Mouse (Mus musculus) myocyte (in vitro differentiated cells): ENCODE data around the gene Mill2. TPM values are rescaled to one million over a fixed set of nuclear protein-coding genes. Genes with fewer than 3 reads are reported as not detected.

ENCODE experiments used
- H3K27me3 ChIP-seq: one replicate; pipeline ENCODE4 v1.6.1; 2011; ENCODE audit not compliant: control insufficient read depth, insufficient read depth, insufficient read length
- H3K36me3 ChIP-seq: one replicate; pipeline ENCODE4 v1.6.1; 2011; ENCODE audit not compliant: control insufficient read depth, insufficient read depth
- H3K4me2 ChIP-seq: one replicate; pipeline ENCODE4 v1.6.1; 2011; ENCODE audit warnings: low read depth, control low read depth
- H3K4me3 ChIP-seq: one replicate; pipeline ENCODE4 v1.5.1; 2011; ENCODE audit warnings: mild to moderate bottlenecking, control low read depth, moderate library complexity
- H3K79me2 ChIP-seq: one replicate; pipeline ENCODE4 v1.6.1; 2011; ENCODE audit not compliant: control insufficient read depth, insufficient read depth
- H3ac ChIP-seq: one replicate; pipeline ENCODE4 v1.6.1; 2011; ENCODE audit not compliant: control insufficient read depth, insufficient read length
- CEBPB ChIP-seq: IDR thresholded peaks from 2 replicates; pipeline ENCODE4 v1.6.1; 2011; ENCODE audit warnings: mild to moderate bottlenecking, moderate library complexity; ENCODE audit not compliant: poor library complexity, insufficient read depth, severe bottlenecking
- E2F4 ChIP-seq: IDR thresholded peaks from one replicate; pipeline ENCODE4 v1.6.1; 2011; ENCODE audit warnings: mild to moderate bottlenecking, control low read depth, moderate library complexity; ENCODE audit not compliant: insufficient read depth
- MAX ChIP-seq: IDR thresholded peaks from one replicate; pipeline ENCODE4 v1.6.1; 2011; ENCODE audit warnings: low read depth, mild to moderate bottlenecking, control low read depth
- MYOD1 ChIP-seq, 3 experiments: IDR thresholded peaks; one replicate each; pipeline ENCODE4 v1.6.1; 2011; ENCODE audit warnings: control low read depth in 2 of 3, low read depth in 2 of 3, mild to moderate bottlenecking in 2 of 3, moderate library complexity in 1 of 3; ENCODE audit not compliant: insufficient read length in 2 of 3, control insufficient read depth in 1 of 3
- MYOG ChIP-seq, 3 experiments: IDR thresholded peaks; one replicate each; pipeline ENCODE4 v1.6.1; 2011; ENCODE audit warnings: control low read depth in 2 of 3, low read depth in 2 of 3, mild to moderate bottlenecking in 2 of 3; ENCODE audit not compliant: insufficient read length in 2 of 3, control insufficient read depth in 1 of 3, insufficient read depth in 1 of 3
- POLR2A ChIP-seq: IDR thresholded peaks from one replicate; pipeline ENCODE4 v1.6.1; 2011; ENCODE audit warnings: low read depth, mild to moderate bottlenecking, control low read depth, moderate library complexity; ENCODE audit not compliant: insufficient read length
- POLR2AphosphoS2 ChIP-seq: IDR thresholded peaks from one replicate; pipeline ENCODE4 v1.6.1; 2011; ENCODE audit warnings: low read depth, control low read depth; ENCODE audit not compliant: insufficient read length
- REST ChIP-seq: IDR thresholded peaks from one replicate; pipeline ENCODE4 v1.6.1; 2011; ENCODE audit warnings: mild to moderate bottlenecking, control low read depth, moderate library complexity; ENCODE audit not compliant: insufficient read depth, insufficient read length
- SRF ChIP-seq: IDR thresholded peaks from one replicate; pipeline ENCODE4 v1.6.1; 2011; ENCODE audit warnings: low read depth; ENCODE audit not compliant: control insufficient read depth, insufficient read length
- TCF12 ChIP-seq: IDR thresholded peaks from one replicate; pipeline ENCODE4 v1.6.1; 2011; ENCODE audit warnings: mild to moderate bottlenecking, control low read depth; ENCODE audit not compliant: poor library complexity, insufficient read depth, severe bottlenecking
- TCF3 ChIP-seq: IDR thresholded peaks from one replicate; pipeline ENCODE4 v1.6.1; 2011; ENCODE audit warnings: low read depth, control low read depth; ENCODE audit not compliant: insufficient read length
- USF1 ChIP-seq: IDR thresholded peaks from one replicate; pipeline ENCODE4 v1.6.1; 2011; ENCODE audit warnings: low read depth, mild to moderate bottlenecking, control low read depth, moderate library complexity
- polyA plus RNA-seq: library from polyadenylated mRNA; unstranded; fragments of >200 nt; fragmentation: generic; extraction: Trizol; gene quantifications from one replicate; pipeline ENCODE4 v1.2.1, GENCODE M21; 2012; ENCODE audit warnings: missing spikeins

Gene Mill2
- polyA plus RNA-seq, 1 experiment = 0.24 TPM

DNA sequence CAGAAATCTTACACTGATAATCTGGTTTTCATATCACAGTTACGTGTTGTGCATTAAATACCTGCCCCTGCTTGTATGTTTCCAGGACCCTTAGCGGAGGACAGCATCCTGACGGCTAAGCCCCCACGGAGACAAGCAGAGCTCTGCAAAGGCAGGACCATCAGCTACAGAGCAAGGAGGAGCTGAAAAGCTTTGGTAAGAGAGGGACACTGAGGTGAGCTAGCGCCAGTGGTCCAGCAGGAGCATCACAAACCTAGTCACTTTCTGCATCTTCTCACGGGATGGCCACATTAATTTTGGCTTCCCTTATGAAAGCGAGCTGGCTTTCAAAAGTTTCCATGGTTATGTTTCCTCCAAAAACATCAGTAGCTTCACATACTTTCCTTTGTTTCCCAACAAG lies 33.0 kb downstream of the Mill2 start:
- TF ChIP-seq TCF12 (no peak), REST (no peak), CEBPB (no peak), E2F4 (no peak), MYOD1 (IDR thresholded peaks at IDR 0.05; ENCODE audit: control insufficient read depth in 1 of 3, insufficient read length in 2 of 3, low read depth in 2 of 3) (no peak), USF1 (no peak), POLR2AphosphoS2 (no peak), MYOG (IDR thresholded peaks at IDR 0.05; ENCODE audit: control insufficient read depth in 1 of 3, insufficient read depth in 1 of 3, insufficient read length in 2 of 3, low read depth in 2 of 3) (no peak)
- Histone ChIP-seq H3K36me3 (no peaks in the 10 kb centered on the region), H3K4me3 (no peak overlapping the region), H3K27me3 (no peaks in the 10 kb centered on the region), H3K79me2 (no peaks in the 10 kb centered on the region), H3ac (no peak overlapping the region), H3K4me2 (peak overlapping the region; percentile 91)

DNA sequence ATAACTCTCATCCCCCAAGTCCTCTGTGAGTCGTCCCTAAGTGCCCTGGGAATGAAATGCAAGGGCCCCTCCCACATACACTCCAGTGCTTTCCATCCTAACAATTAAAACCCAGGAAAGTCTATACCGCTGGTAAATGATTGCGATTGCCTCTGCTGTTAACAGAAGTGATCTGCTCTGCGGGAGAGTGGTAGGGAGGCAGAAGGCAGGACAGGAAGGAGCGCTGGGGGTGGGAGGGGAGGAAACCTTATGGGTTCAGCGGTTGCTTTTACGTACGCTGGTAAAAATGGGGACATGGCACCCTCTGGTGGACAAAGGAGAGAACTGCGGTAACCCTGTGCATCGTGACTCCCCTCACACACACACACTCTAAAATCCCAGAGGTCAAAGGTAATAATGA lies 33.5 kb downstream of the Mill2 start:
- H3K4me3 ChIP-seq = no peak overlapping the region
- no peaks in the 10 kb centered on the region for H3K36me3 ChIP-seq
- no peak overlapping the region for H3ac ChIP-seq
- H3K27me3 ChIP-seq = no peaks in the 10 kb centered on the region
- H3K4me2 ChIP-seq = peak overlapping the region; percentile 91
- TF ChIP-seq MYOD1 (IDR thresholded peaks at IDR 0.05; ENCODE audit: control insufficient read depth in 1 of 3, insufficient read length in 2 of 3, low read depth in 2 of 3) = no peak
- TF ChIP-seq SRF = no peak
- no peak for TF ChIP-seq MAX
- no peak for TF ChIP-seq REST
- no peak for TF ChIP-seq USF1
- no peak for TF ChIP-seq POLR2AphosphoS2
- TF ChIP-seq POLR2A = no peak
- TF ChIP-seq CEBPB = no peak
- no peak for TF ChIP-seq E2F4
- no peak for TF ChIP-seq TCF3
- TF ChIP-seq MYOG (IDR thresholded peaks at IDR 0.05; ENCODE audit: control insufficient read depth in 1 of 3, insufficient read depth in 1 of 3, insufficient read length in 2 of 3, low read depth in 2 of 3) = no peak
- no peak for TF ChIP-seq TCF12
- H3K79me2 ChIP-seq = no peaks in the 10 kb centered on the region

DNA sequence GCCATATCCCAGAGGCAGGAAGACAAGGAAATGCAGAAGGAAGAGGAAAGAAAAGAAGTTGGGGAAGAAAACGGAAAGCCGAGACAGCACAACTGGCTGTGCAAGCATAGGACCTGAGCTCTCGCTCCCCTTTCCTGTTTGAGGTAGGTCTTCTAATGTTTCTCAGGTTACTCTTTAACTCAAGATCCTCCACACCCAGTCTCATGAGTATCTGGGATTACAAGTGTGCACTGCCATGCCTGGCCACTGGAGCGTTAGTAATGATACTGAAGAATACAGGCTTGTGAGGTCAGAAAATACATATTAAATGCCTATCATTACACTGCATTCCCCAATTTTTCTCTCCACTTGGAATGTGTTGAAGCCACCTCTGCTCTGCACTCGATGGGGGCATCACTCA lies 35.6 kb downstream of the Mill2 start:
- H3ac ChIP-seq = no peak overlapping the region
- H3K36me3 ChIP-seq = no peaks in the 10 kb centered on the region
- H3K4me3 ChIP-seq = no peak overlapping the region
- no peaks in the 10 kb centered on the region for H3K27me3 ChIP-seq
- no peak overlapping the region for H3K4me2 ChIP-seq
- no peak for TF ChIP-seq CEBPB
- TF ChIP-seq TCF12 = no peak
- no peak for TF ChIP-seq POLR2AphosphoS2
- no peak for TF ChIP-seq TCF3
- TF ChIP-seq E2F4 = no peak
- no peak for TF ChIP-seq MYOG (IDR thresholded peaks at IDR 0.05; ENCODE audit: control insufficient read depth in 1 of 3, insufficient read depth in 1 of 3, insufficient read length in 2 of 3, low read depth in 2 of 3)
- TF ChIP-seq MAX = no peak
- no peak for TF ChIP-seq MYOD1 (IDR thresholded peaks at IDR 0.05; ENCODE audit: control insufficient read depth in 1 of 3, insufficient read length in 2 of 3, low read depth in 2 of 3)
- TF ChIP-seq REST = no peak
- no peak for TF ChIP-seq USF1
- TF ChIP-seq POLR2A = no peak
- no peak for TF ChIP-seq SRF
- no peaks in the 10 kb centered on the region for H3K79me2 ChIP-seq

DNA sequence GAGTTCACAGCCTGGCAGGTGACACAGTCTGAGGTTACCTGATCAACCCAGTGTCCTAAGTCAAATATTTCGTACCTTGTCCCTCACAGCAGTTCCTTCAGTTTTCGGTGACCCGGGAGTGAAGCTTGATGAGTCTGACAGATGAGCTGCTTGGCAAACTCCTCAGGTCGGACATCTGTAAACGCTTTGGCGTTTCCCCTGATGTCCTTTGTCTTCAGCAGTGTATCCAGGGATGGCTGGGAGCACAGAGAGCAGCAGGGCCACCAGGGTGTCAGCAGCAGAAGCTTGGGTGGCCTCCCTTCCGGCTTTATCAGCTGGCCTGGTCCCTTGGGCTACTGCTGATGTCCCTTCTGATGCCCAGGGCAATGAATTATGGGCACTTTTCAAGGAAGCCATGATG lies 38.9 kb downstream of the Mill2 start:
- no peak overlapping the region for H3K4me3 ChIP-seq
- TF ChIP-seq MYOD1 (IDR thresholded peaks at IDR 0.05; ENCODE audit: control insufficient read depth in 1 of 3, insufficient read length in 2 of 3, low read depth in 2 of 3) = no peak
- no peak for TF ChIP-seq MAX
- TF ChIP-seq SRF = no peak
- TF ChIP-seq MYOG (IDR thresholded peaks at IDR 0.05; ENCODE audit: control insufficient read depth in 1 of 3, insufficient read depth in 1 of 3, insufficient read length in 2 of 3, low read depth in 2 of 3) = no peak
- TF ChIP-seq CEBPB = no peak
- TF ChIP-seq TCF3 = no peak
- no peak for TF ChIP-seq REST
- TF ChIP-seq USF1 = no peak
- TF ChIP-seq TCF12 = no peak
- no peak for TF ChIP-seq E2F4
- no peak for TF ChIP-seq POLR2AphosphoS2
- TF ChIP-seq POLR2A = no peak

More for the DNA sequence above, 38.9 kb downstream of the Mill2 start:
- Histone ChIP-seq H3K4me2 (no peak overlapping the region), H3ac (no peak overlapping the region), H3K79me2 (no peaks in the 10 kb centered on the region), H3K36me3 (no peaks in the 10 kb centered on the region), H3K27me3 (no peaks in the 10 kb centered on the region)
